Mouse (Mus musculus) ES-E14 (cell line): ENCODE results near the gene Rnf182. TPM values are rescaled to one million over a fixed set of nuclear protein-coding genes. Genes with fewer than 3 reads are reported as not detected.

ENCODE experiments used
- DNase-seq: peaks from one replicate; pipeline ENCODE4 v3.0.0-alpha.2; 2013; ENCODE audit warnings: low read depth, low spot score
- H3K27ac ChIP-seq: 2 replicates; pipeline ENCODE4 v1.5.1; 2012; ENCODE audit warnings: low read depth, mild to moderate bottlenecking, low read length, moderate library complexity, mixed read lengths; ENCODE audit not compliant: poor library complexity, insufficient read depth, severe bottlenecking
- H3K36me3 ChIP-seq: 2 replicates; pipeline ENCODE4 v1.6.1; 2012; ENCODE audit warnings: mild to moderate bottlenecking, low read length, moderate library complexity, mixed read lengths; ENCODE audit not compliant: control insufficient read depth, poor library complexity, insufficient read depth, severe bottlenecking
- H3K4me1 ChIP-seq, 2 experiments: fragments of 150-350 bp in 1 of 2; sonication (generic) in 1 of 2; 2 replicates each; pipeline ENCODE4 v1.6.1; 2012; ENCODE audit warnings: low read length in 2 of 2, mild to moderate bottlenecking in 1 of 2, mixed read lengths in 1 of 2; ENCODE audit not compliant: control insufficient read depth in 2 of 2, insufficient read depth in 2 of 2, poor library complexity in 1 of 2
- H3K4me3 ChIP-seq, 2 experiments: fragments of 150-350 bp in 1 of 2; sonication (generic) in 1 of 2; 2 replicates each; pipeline ENCODE4 v1.5.1; 2012; ENCODE audit warnings: low read length in 2 of 2, low read depth in 1 of 2, mild to moderate bottlenecking in 1 of 2, mixed read lengths in 1 of 2; ENCODE audit not compliant: insufficient read depth in 1 of 2, poor library complexity in 1 of 2, severe bottlenecking in 1 of 2
- H3K9ac ChIP-seq: 2 replicates; pipeline ENCODE4 v1.6.1; 2012; ENCODE audit warnings: low read depth, mild to moderate bottlenecking, low read length, mixed read lengths; ENCODE audit not compliant: poor library complexity, insufficient read depth, severe bottlenecking
- H3K9me3 ChIP-seq: fragments of 150-350 bp; sonication (generic); 2 replicates; pipeline ENCODE4 v1.6.1; 2012; ENCODE audit warnings: low read depth, mild to moderate bottlenecking, low read length; ENCODE audit not compliant: control insufficient read depth, insufficient read depth
- CHD2 ChIP-seq: IDR thresholded peaks from 2 replicates; pipeline ENCODE4 v1.6.1; 2014; ENCODE audit warnings: mild to moderate bottlenecking, low read depth, low read length, inconsistent platforms
- HCFC1 ChIP-seq: IDR thresholded peaks from 2 replicates; pipeline ENCODE4 v1.6.1; 2012; ENCODE audit warnings: low read length, inconsistent platforms, borderline replicate concordance; ENCODE audit not compliant: insufficient read depth
- MAFK ChIP-seq: IDR thresholded peaks from 2 replicates; pipeline ENCODE4 v1.6.1; 2014; ENCODE audit warnings: mild to moderate bottlenecking, low read depth, low read length, inconsistent platforms; ENCODE audit not compliant: insufficient read depth
- ZC3H11A ChIP-seq: IDR thresholded peaks from 2 replicates; pipeline ENCODE4 v1.6.1; 2012; ENCODE audit warnings: low read depth, mild to moderate bottlenecking, inconsistent platforms, low read length, borderline replicate concordance
- ZNF384 ChIP-seq: IDR thresholded peaks from 2 replicates; pipeline ENCODE4 v1.6.1; 2012; ENCODE audit warnings: low read depth, low read length, inconsistent platforms
- in situ Hi-C, 2 experiments: fragments of 600-800 bp; cut with MboI; formaldehyde crosslinking; loops; one replicate each; pipeline ENCODE4 v1.15.1; 2025; ENCODE audit warnings: low sequenced_read_pairs in 2 of 2, inconsistent platforms in 1 of 2; ENCODE audit not compliant: unreplicated experiment in 2 of 2
- total RNA-seq: library from RNA; depleted of rRNA; stranded (reverse); fragments of 300-350 nt; gene quantifications from 2 replicates; pipeline ENCODE4 v1.2.3, GENCODE M21; 2012

Gene Rnf182
- total RNA-seq, 1 experiment = 0.22 TPM

- in situ Hi-C loops = no loop called here
- Histone ChIP-seq H3K4me1 (0 out of 4 replicates have a peak, but pooled peaks cover 0 to under 1% of the 10 kb centered on the region in 2 experiments), H3K36me3 (no peaks in the 10 kb centered on the region), H3K9me3 (no peaks in the 10 kb centered on the region), H3K4me3 (no peak overlapping the region), H3K9ac (no peak overlapping the region), H3K27ac (no peak overlapping the region)
- TF ChIP-seq MAFK (no peak), CHD2 (no peak), HCFC1 (no peak)
- DNase-seq = no peak
Observed at GRCm38 (mm10) chr13:43704533-43705116, 89.1 kb downstream of the Rnf182 start.

DNA sequence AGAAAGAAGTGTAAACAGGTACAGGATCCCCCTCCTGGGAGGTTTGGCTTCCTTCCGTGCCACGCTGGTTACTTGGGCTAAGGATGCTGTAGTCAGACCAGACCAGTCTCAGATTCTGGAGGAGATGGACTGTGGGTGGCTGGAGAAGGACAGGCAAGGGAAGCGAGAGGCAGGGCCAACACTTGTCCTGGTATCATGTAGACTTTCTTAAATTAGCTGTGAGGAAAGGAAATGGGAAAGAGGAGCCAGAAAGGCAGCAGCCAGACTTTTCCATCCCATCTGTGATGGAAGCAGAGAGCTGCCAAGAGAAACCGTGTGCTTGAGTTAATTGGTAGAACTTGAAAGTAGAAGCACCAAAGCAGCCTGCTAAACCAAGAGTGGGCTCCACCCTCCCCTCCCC, 90.9 kb downstream of the Rnf182 start:
- H3K4me3 ChIP-seq = no peak overlapping the region
- no peak for DNase-seq
- in situ Hi-C loops = no loop called here
- H3K27ac ChIP-seq = no peak overlapping the region
- H3K9ac ChIP-seq = no peak overlapping the region
- H3K9me3 ChIP-seq = no peaks in the 10 kb centered on the region
- 0 out of 4 replicates have a peak, but pooled peaks cover 0 to 2% of the 10 kb centered on the region in 2 experiments for H3K4me1 ChIP-seq
- no peaks in the 10 kb centered on the region for H3K36me3 ChIP-seq
- TF ChIP-seq ZNF384 (no peak), CHD2 (no peak), HCFC1 (no peak), MAFK (no peak), ZC3H11A (no peak)

DNA sequence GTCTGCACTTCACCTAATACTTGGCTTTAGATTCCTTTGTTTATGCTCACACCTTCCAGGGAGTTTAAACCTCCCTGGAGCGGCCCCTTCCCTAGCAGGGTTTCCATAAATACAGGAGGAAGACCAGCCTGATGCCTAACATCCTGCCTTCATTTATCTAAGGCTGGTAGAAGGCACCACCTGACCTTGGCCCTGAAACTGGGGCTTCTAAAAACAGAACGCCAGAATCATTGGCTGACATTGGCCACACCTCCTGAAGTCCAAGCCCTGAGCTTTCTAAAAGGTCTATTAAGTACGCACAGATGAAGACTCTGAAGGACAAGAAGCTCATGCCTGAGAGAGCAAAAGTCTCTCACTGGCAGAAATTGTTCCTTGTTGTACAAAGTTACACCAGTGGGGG, 94.0 kb downstream of the Rnf182 start:
- H3K36me3 ChIP-seq = no peaks in the 10 kb centered on the region
- H3K4me1 ChIP-seq = 0 out of 4 replicates have a peak, but pooled peaks cover 0 to 2% of the 10 kb centered on the region in 2 experiments
- H3K27ac ChIP-seq = no peak overlapping the region
- no peak overlapping the region for H3K9ac ChIP-seq
- no peaks in the 10 kb centered on the region for H3K9me3 ChIP-seq
- in situ Hi-C loops = no loop called here
- TF ChIP-seq ZNF384 (no peak), CHD2 (no peak), HCFC1 (no peak), MAFK (no peak), ZC3H11A (no peak)
- DNase-seq = no peak
- no peak overlapping the region for H3K4me3 ChIP-seq

GRCm38 (mm10) chr13:43711708-43712314, 96.3 kb downstream of the Rnf182 start:
- H3K9me3 ChIP-seq = no peaks in the 10 kb centered on the region
- H3K4me1 ChIP-seq = peaks cover under 1 to 2% of the 10 kb centered on the region in 2 experiments; a peak in 1 of 4 replicates
- DNase-seq = no peak
- in situ Hi-C loops = no loop called here
- no peaks in the 10 kb centered on the region for H3K36me3 ChIP-seq
- TF ChIP-seq HCFC1 (no peak), CHD2 (no peak), MAFK (no peak), ZNF384 (no peak), ZC3H11A (no peak)
- no peak overlapping the region for H3K9ac ChIP-seq
- H3K4me3 ChIP-seq = no peak overlapping the region
- no peak overlapping the region for H3K27ac ChIP-seq

GRCm38 (mm10) chr13:43714741-43715140, 99.2 kb downstream of the Rnf182 start:
- Histone ChIP-seq H3K27ac (no peak overlapping the region), H3K4me3 (no peak overlapping the region), H3K4me1 (peaks cover under 1 to 2% of the 10 kb centered on the region in 2 experiments; a peak in 1 of 4 replicates), H3K36me3 (no peaks in the 10 kb centered on the region), H3K9ac (no peak overlapping the region), H3K9me3 (no peaks in the 10 kb centered on the region)
- no peak for DNase-seq
- no peak for TF ChIP-seq CHD2
- TF ChIP-seq ZNF384 = no peak
- no peak for TF ChIP-seq ZC3H11A
- no peak for TF ChIP-seq MAFK
- no peak for TF ChIP-seq HCFC1
- in situ Hi-C loops = no loop called here
